Mouse (Mus musculus): ENCODE results near the gene Gm14393.
"Not testable (repeated sequence)": the region's sequence is repeated elsewhere in the genome, so short reads cannot be mapped to it uniquely, and the experiment has no call there.

The Gm14393 gene

DNA sequence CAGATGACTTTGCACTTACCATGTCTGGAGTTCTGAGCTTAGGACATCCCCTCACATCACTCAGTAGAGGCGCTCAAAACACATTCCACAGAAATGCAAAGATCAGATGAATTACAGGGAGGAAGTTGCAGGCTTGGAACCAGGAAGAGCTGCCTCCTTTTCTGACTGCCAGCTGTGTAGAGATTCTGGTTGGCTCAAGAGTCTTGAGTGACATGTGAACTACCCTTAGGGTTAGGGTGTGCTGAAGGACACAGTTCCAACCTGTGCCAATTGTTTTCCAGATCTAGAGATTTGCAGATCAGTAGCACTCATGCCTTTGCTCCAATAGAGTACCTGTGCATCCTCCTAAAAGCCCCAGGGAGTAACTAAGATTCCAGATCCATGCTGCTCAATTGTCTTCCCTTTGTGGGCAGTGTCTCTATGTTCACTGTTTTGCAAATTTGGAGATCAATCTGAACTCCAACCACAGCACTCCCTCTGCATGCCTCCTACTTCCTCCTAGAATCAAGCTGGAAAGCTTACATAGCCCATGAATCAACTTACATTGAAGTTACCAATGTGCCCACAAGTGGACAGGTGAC, at the start of gene Gm14393:
Gene Gm14393 (minus strand): TSS at position 101 of the 581 bp plus-strand sequence.
- not testable (repeated sequence) for DNase-seq

DNA sequence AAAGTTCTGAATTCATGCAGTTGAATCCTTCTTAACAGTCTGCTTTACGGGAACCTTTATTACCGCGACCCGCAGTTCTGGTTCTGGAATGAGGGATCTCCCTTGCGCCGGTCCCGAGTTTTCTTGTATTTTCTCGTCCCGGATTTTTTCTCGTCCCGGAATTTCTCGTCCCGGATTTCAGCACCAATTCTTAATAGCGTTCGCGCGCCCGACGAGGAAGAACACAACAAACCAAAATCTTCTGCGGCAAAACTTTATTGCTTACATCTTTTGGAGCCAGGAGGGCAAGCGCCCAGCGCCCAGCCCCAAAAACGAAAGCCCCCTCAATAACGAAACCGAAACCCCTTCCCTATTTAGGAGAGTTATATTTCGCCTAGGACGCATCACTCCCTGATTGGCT, 23.3 kb downstream of the Gm14393 start:
- DNase-seq: not testable (repeated sequence)
